ENCODE assay signal across 16 mouse cellular contexts in the genomic region with DNA sequence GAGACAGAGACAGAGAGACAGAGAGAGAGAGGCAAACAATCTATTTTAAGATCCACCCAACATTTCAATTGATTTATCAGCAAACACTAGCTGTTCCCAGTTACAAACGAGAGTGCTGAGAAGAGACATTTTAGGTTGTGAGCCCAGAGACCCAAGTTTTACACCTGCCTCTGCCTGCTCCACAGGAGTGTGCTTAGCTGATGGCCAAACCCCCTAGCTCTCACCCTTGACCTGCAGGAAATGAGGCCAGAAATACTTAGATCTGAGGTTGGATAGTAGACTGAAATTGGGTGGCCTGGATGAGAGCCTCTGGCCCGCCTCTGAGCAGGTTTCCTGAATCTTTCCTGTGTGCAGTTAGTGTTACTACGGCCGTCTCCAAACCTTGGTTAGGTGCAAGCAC. TPM values are rescaled to one million over a fixed set of nuclear protein-coding genes. Genes with fewer than 3 reads are reported as not detected.
"Had no signal": no experiment of that assay in that cellular context is flagged by ENCODE, and none has a peak within 500 bp of the region (broad histone marks: within the 10 kb centered on the region; RNA-seq: fewer than 3 reads in every experiment).

No protein-coding gene starts in this region.

- H3K36me3 ChIP-seq: stomach, embryonic 15.5 days had no signal

- H3K4me1 ChIP-seq: neural tube, embryonic 15.5 days; stomach, embryonic 15.5 days had no signal

- H3K27ac ChIP-seq: neural tube, embryonic 15.5 days; stomach, embryonic 15.5 days; stomach, postnatal 0 days had no signal

- H3K4me2 ChIP-seq: neural tube, embryonic 15.5 days; stomach, embryonic 15.5 days had no signal

- H3K9me3 ChIP-seq: neural tube, embryonic 15.5 days; stomach, embryonic 15.5 days had no signal

- H3K4me3 ChIP-seq: neural tube, embryonic 15.5 days; stomach, embryonic 15.5 days had no signal

- H3K9ac ChIP-seq: neural tube, embryonic 15.5 days; stomach, embryonic 15.5 days had no signal

- DNase-seq: retina, postnatal 1 day; right cerebral cortex, adult 18-20 months; right cerebral cortex, postnatal 14 days; right cerebral cortex, postnatal 25 days; right cerebral cortex, postnatal 4 days; spleen, adult 18-20 months; thymus, adult 18-20 months; thymus, adult 2 months; thymus, postnatal 14 days; thymus, postnatal 25 days; thymus, postnatal 36 days; thymus, postnatal 4 days had no signal

- H3K27me3 ChIP-seq: neural tube, embryonic 15.5 days; stomach, embryonic 15.5 days had no signal

RNA-seq across cellular contexts. Expression of a gene that starts 15.8 kb away (rescaled TPM):
- total RNA-seq: neutrophil, adult 5-6 weeks had no signal

RNA-seq across cellular contexts. Expression of a gene that starts 35.9 kb away (rescaled TPM):
- total RNA-seq: neutrophil, adult 5-6 weeks had no signal
